Mouse (Mus musculus) limb, embryonic 14.5 days (tissue): ENCODE measurements around the gene Ccdc9b. TPM values are rescaled to one million over a fixed set of nuclear protein-coding genes. Genes with fewer than 3 reads are reported as not detected.

Experiments
- ATAC-seq: fragments of 200-750 bp; cut with Nextera tagmentation; 2 replicates; pipeline ENCODE4 v1.8.0; 2017; ENCODE audit warnings: low read depth, moderate number of reproducible peaks, moderate TSS enrichment; ENCODE audit not compliant: low FRiP score
- DNase-seq: peaks from one replicate; pipeline ENCODE4 v3.0.0-alpha.2; 2015; ENCODE audit warnings: low spot score
- H3K27ac ChIP-seq: fragments of 300-500 bp; sonication (generic); replicated peaks from 2 replicates; pipeline ENCODE4 v1.5.1; 2014; ENCODE audit warnings: low read depth, mild to moderate bottlenecking, low read length, moderate library complexity, mixed read lengths
- H3K27me3 ChIP-seq: fragments of 300-500 bp; sonication (generic); 2 replicates; pipeline ENCODE4 v1.6.1; 2014; ENCODE audit warnings: low read length, mixed read lengths; ENCODE audit not compliant: control insufficient read depth, insufficient read depth
- H3K36me3 ChIP-seq: fragments of 300-500 bp; sonication (generic); 2 replicates; pipeline ENCODE4 v1.6.1; 2014; ENCODE audit warnings: mild to moderate bottlenecking, low read length, moderate library complexity, mixed read lengths; ENCODE audit not compliant: control insufficient read depth, insufficient read depth
- H3K4me1 ChIP-seq: fragments of 300-500 bp; sonication (generic); 2 replicates; pipeline ENCODE4 v1.6.1; 2014; ENCODE audit warnings: antibody characterized with exemption, low read length, mixed read lengths; ENCODE audit not compliant: control insufficient read depth, insufficient read depth
- H3K4me2 ChIP-seq: fragments of 300-500 bp; sonication (generic); replicated peaks from 2 replicates; pipeline ENCODE4 v1.6.1; 2014; ENCODE audit warnings: low read depth, mild to moderate bottlenecking, low read length, moderate library complexity; ENCODE audit not compliant: severe bottlenecking
- H3K4me3 ChIP-seq: fragments of 300-500 bp; sonication (generic); replicated peaks from 2 replicates; pipeline ENCODE4 v1.5.1; 2014; ENCODE audit warnings: low read length
- H3K9ac ChIP-seq: fragments of 300-500 bp; sonication (generic); 2 replicates; pipeline ENCODE4 v1.6.1; 2014; ENCODE audit warnings: mild to moderate bottlenecking, low read depth, low read length, moderate library complexity; ENCODE audit not compliant: severe bottlenecking
- H3K9me3 ChIP-seq: fragments of 300-500 bp; sonication (generic); 2 replicates; pipeline ENCODE4 v1.6.1; 2016; ENCODE audit warnings: low read length; ENCODE audit not compliant: control insufficient read depth
- POLR2A ChIP-seq: fragments of 200-500 bp; IDR thresholded peaks from 2 replicates; pipeline ENCODE4 v1.8.0; 2012; ENCODE audit warnings: inconsistent platforms, mild to moderate bottlenecking, moderate library complexity, borderline replicate concordance; ENCODE audit not compliant: insufficient read depth, insufficient read length; ENCODE audit errors: extremely low read depth
- WGBS: fragments of 180-500 bp; shearing (Covaris S2); extraction: QIAGEN DNeasy Blood & Tissue Kit; methylation state at CpG from one replicate; pipeline ENCODE4 v1.1.7; 2014; 5-methylcytosine and 5-hydroxymethylcytosine counted together
- polyA plus RNA-seq, 2 experiments: library from polyadenylated mRNA; depleted of rRNA in 1 of 2; stranded (reverse) in 1 of 2; unstranded in 1 of 2; fragments of >200 nt; fragmentation: Nextera tagmentation in 1 of 2; extraction: Ambion mirVana in 1 of 2; gene quantifications; 2 replicates each; pipeline versions ENCODE4 v1.2.1 to v1.2.3; 2012 to 2014

Ccdc9b gene
- polyA plus RNA-seq (2012; rRNA removed) (1.7 and 1.8 TPM in 2 replicates), polyA plus RNA-seq (2014; fragmentation: Nextera tagmentation; extraction: Ambion mirVana) (0.88 and 1.4 TPM in 2 replicates)

DNA sequence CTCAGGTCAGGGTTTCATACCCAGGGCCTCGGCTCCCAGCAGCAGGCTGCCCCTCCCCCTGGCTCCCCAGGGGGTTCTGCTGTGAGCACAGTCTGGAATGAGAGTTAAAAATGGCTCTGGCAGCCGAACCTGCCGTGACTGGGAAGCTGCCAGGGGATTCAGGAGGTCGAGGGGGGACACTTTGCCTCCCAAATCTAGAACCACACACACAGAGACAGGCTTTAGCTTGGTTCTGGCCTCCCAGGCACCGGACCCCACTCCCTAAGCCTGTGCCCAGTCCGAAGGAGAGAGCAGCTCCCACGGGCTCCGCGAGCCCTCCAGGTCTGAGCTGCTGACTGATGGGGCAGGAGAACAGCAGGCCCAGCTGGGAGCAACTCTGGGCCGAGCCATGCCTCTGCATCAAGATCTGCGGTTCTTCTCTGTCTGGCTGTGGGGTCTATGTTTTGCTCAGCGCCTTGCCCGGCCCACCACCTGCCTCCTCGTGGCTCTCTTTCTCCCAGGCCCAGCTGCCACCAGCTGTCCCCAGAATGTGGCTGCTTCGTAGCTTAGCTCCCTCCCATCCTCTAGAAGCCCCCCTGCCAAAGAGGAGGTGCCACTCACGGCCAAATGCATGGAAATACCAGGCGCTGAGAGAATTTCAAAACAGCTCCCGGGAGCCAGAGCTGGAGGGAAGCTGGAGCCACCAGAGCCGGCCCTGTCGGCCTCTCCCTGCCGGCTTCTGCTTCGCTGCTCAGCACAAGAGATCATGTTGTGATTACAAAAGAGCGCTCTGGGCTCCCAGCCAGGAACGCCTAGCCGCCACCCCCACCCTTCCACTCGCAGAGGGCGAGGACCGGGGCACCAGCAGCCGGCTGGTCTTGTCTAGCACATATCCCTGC lies at the start of gene Ccdc9b:
TSS of gene Ccdc9b (minus strand) at position 756 of the 878 bp plus-strand sequence.
- Histone ChIP-seq H3K36me3 (no peaks in the 10 kb centered on the region), H3K4me3 (peak within 1 kb of the TSS; percentile 10), H3K4me2 (peak within 1 kb of the TSS; percentile 35), H3K9ac (peak within 1 kb of the TSS; percentile 38), H3K4me1 (peaks cover 22% of the 10 kb centered on the region), H3K27me3 (no peaks in the 10 kb centered on the region), H3K9me3 (no peaks in the 10 kb centered on the region), H3K27ac (peak within 1 kb of the TSS; percentile 74)
- peak; percentile 77 for DNase-seq
- 8% methylated on average over 24 of the region's 29 CpGs for WGBS
- no peak for TF ChIP-seq POLR2A
- peak; percentile 83 for ATAC-seq

DNA sequence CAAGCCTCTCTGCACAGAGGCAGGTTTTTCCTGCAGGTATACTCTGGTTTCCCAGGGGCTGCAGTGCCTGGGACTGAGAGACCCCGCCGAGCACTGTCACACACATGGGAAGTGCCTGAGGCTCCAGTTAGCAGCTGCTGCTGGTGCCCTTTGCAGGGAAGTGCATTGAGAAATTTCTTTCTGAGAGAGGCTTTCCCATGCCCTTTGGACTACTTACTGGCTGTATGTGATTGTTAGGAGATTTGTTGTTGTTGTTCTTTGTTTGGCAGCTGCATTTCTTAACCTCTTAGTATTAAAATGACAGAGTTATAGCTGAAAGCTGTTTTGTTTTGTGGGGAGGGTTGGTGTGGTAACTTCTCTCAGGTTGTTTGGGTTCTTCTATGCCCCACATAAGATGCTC lies 48.4 kb upstream of the Ccdc9b start:
- Histone ChIP-seq H3K4me3 (no peak overlapping the region), H3K4me2 (no peak overlapping the region), H3K4me1 (peaks cover 10% of the 10 kb centered on the region; the same call in 1 of the 2 replicates), H3K9me3 (no peaks in the 10 kb centered on the region), H3K27me3 (no peaks in the 10 kb centered on the region), H3K36me3 (no peaks in the 10 kb centered on the region), H3K27ac (no peak overlapping the region), H3K9ac (no peak overlapping the region)
- DNase-seq (no peak), ATAC-seq (no peak)
- TF ChIP-seq POLR2A, result no peak
- WGBS, result 9% methylated on average over 2 of the region's 2 CpGs

DNA sequence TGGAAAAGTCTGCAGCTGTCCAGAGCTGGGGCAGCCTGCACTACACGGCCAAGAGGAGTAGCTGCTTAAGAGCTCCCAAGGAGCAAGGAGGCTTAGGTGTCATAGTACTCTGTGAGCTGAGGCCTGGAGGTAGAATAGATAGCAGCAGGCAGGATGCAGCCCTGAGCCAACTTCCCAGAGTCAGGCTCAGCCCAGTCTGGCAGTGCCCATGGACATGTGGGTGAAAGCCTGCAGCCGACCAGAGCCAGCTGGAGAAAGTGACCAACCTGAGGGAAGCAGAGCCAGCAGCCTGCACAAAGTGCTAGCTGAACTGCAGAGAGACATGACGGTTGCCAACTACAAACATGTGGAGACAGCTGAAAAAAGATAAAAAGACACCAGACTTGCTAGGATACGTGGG lies 44.4 kb upstream of the Ccdc9b start:
- whole genome bisulfite sequencing, result 59% methylated on average over 4 of the region's 4 CpGs
- no peak overlapping the region for H3K27ac ChIP-seq
- H3K9me3 ChIP-seq, result no peaks in the 10 kb centered on the region
- H3K4me1 ChIP-seq, result no peaks in the 10 kb centered on the region
- H3K4me2 ChIP-seq, result no peak overlapping the region
- DNase-seq (no peak), ATAC-seq (no peak)
- no peak overlapping the region for H3K9ac ChIP-seq
- H3K27me3 ChIP-seq, result no peaks in the 10 kb centered on the region
- no peak overlapping the region for H3K4me3 ChIP-seq
- TF ChIP-seq POLR2A, result no peak
- no peaks in the 10 kb centered on the region for H3K36me3 ChIP-seq

DNA sequence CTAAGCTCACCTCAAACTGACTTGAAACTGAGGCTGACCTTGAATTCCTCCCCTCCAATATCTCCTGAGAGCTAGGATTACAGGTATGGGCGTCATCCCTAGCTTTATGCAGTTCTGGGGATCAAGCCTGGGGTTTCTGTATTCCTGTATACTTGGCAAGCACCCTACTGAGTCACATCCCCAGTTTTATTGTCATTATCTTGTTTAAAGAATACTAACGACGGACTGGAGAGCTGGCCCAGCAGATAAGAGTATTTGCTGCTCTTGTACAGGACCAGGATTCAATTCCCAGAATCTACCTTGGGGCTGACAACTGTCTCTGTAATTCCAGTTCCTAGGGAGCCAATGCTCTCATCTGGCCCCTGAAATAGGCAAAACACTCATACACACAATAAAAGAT lies 43.3 kb upstream of the Ccdc9b start:
- H3K4me2 ChIP-seq, result no peak overlapping the region
- H3K27me3 ChIP-seq, result no peaks in the 10 kb centered on the region
- no peaks in the 10 kb centered on the region for H3K9me3 ChIP-seq
- H3K27ac ChIP-seq, result no peak overlapping the region
- H3K9ac ChIP-seq, result no peak overlapping the region
- no peak for DNase-seq
- 30% methylated on average over 3 of the region's 3 CpGs for WGBS
- no peak overlapping the region for H3K4me3 ChIP-seq
- TF ChIP-seq POLR2A, result no peak
- no peaks in the 10 kb centered on the region for H3K4me1 ChIP-seq
- no peaks in the 10 kb centered on the region for H3K36me3 ChIP-seq
- no peak for ATAC-seq

DNA sequence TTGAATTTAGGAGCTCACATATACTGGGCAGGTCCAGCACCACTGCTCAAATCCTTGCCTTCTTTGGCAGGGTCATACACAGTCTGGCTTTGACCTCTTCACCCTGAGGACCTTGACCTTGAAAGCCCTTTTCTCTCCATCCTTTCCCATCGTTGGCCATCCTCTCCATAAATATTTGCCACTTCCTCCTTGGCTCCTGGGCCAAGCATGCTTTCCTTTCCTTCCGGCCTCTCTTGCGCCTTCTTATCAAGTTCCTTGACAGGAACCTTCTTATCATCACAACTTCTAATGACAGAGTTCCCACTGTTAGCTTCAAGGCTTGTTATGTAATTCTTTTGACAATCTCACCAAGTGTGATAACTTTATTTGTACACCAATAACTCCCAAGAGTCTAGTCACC lies 42.7 kb upstream of the Ccdc9b start:
- Histone ChIP-seq H3K9me3 (no peaks in the 10 kb centered on the region), H3K36me3 (no peaks in the 10 kb centered on the region), H3K27ac (no peak overlapping the region), H3K9ac (no peak overlapping the region), H3K4me3 (no peak overlapping the region), H3K27me3 (no peaks in the 10 kb centered on the region), H3K4me2 (no peak overlapping the region), H3K4me1 (no peaks in the 10 kb centered on the region)
- DNase-seq (no peak), ATAC-seq (no peak)
- TF ChIP-seq POLR2A, result no peak
- WGBS, result 60% methylated on average over 3 of the region's 3 CpGs
